Mouse (Mus musculus): ENCODE data around the gene 2300003K06Rik.
"Not testable (repeated sequence)": the region's sequence is repeated elsewhere in the genome, so short reads cannot be mapped to it uniquely, and the experiment has no call there.

GRCm38 (mm10) chr11:99804346-99804745 is 33.5 kb downstream of the 2300003K06Rik start, which contains the start of gene Gm11554:
- TF ChIP-seq CTCF (IDR thresholded peaks at IDR 0.05; ENCODE audit: control insufficient read depth, insufficient read depth, insufficient read length); MYOD1 (IDR thresholded peaks at IDR 0.05; ENCODE audit: control insufficient read depth, insufficient read length, low read depth); USF1 (IDR thresholded peaks at IDR 0.05; ENCODE audit: low read depth); MAX (IDR thresholded peaks at IDR 0.05): not testable (repeated sequence)
